Mouse (Mus musculus) natural killer cell, adult 2 months (primary cell): ENCODE measurements around the gene Gm49391.
"Not testable (repeated sequence)": the region's sequence is repeated elsewhere in the genome, so short reads cannot be mapped to it uniquely, and the experiment has no call there.

Experiments
- DNase-seq, 2 experiments: peaks; one replicate each; pipeline ENCODE4 v3.0.0; 2022; ENCODE audit warnings: low spot score in 2 of 2

Gm49391 gene

DNA sequence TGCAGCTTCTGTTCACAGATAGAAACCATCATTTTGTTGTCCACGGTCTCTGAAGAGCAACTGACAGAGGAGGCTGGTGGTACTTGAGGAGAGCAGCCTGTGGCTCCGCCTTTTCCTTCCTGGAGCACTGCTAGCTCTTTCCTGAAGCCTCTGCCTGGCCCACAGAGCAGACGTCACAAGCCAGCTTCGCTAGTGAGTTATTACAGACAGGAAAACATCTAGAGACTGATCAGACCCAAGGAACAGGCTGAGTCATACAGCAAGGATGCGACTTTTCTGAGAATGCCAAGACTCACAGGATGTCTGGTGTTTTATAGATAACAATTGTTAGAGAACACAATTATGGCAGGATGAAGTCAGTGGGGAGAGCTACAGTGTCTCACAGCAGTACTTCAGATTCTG lies at the start of gene Gm49391, which contains the start of gene Ctla2a:
Gm49391 (minus strand) TSS at position 72 of the 402 bp plus-strand sequence.
Ctla2a (minus strand) TSS at position 126 of the 402 bp plus-strand sequence.
- DNase-seq, result peak; percentile 54 to 65

DNA sequence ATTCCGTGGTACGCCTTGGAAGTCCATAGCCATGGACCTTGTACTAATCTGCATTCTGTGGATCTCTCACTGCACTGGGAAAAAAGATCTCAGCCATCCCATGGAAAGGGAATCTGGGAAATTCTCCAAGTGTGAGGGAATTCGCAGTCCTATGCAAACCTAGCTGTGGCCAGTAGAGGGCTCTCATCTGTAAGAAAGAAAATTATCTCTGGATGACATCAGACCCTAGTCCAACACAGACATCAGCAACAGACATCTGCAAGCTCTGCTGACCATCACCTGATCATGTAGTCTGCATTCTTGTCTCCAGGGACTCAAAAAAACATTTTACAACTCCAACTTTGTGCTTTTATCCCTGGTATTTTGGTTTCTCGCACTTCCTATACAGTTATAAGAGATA lies 35.9 kb upstream of the Gm49391 start:
- DNase-seq, result not testable (repeated sequence)

DNA sequence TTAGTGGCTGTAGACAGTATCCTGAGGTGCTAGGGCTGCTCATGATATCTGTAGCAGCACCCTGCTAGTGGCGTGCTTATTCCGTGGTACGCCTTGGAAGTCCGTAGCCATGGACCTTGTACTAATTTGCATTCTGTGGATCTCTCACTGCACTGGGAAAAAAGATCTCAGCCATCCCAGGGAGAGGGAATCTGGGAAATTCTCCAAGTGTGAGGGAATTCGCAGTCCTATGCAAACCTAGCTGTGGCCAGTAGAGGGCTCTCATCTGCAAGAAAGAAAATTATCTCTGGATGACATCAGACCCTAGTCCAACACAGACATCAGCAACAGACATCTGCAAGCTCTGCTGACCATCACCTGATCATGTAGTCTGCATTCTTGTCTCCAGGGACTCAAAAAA lies 27.6 kb upstream of the Gm49391 start:
- not testable (repeated sequence) for DNase-seq

DNA sequence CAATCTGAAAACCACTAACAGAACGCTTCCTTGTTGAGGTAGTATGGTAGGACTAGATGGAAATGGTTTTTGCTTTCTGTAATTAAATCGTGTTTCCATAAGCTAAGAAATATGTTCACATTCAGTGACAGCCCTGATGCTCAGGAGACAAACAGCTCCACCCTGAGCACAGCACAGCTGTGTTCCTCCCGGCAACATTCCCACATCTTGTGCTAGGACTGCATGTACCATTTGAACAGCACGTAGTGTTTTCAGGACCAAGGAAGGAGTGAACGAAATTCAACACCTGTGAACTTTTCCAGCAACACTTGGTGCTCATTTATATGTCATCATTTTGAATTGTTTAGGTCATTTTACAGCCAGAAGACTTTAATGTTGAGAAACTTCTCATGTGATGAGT lies 25.3 kb upstream of the Gm49391 start:
- no peak for DNase-seq

DNA sequence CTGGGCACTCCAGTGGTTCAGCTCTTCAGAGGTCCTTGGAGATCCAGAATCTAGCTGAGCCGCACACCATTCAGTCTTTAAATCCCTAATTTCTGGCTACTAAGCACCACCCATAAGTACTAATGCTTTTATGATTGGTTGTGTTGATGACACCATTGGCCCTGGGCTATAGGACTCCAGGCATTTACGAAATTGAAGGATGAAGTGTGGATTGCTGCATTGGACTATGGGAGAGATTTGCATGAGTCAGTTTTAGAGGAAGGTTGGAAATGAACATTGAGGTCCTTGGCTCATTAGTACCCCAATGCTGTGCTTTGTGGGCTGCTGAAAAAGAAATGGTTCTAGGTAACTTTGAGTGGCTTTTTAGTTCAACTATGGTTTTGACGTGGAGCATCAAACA lies 5.5 kb upstream of the Gm49391 start, which contains the start of gene Tpbpa:
Tpbpa (minus strand) TSS at position 101 of the 400 bp plus-strand sequence.
- DNase-seq, result not testable (repeated sequence)

DNA sequence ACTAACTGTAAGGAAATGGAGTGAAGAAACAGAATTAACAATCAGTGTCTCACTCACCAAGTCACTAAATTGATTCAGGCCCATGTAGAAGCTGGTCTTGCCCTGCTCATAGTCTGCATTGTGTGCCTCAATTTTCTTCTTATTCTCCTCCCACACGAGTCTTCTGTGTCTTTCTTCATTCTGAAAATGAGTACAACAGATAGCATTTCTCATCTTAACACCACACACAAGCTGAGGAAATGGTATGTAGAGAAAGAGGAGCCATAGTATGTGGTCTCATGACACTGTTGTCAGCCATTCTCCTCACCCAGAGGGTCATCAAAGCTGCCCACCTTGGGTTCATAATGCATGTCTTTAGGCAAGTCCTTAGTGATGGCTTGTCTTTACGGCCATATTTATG lies 881 bp downstream of the Gm49391 start, which contains the start of gene Gm49393:
Gm49393 (minus strand) TSS at position 101 of the 400 bp plus-strand sequence.
- DNase-seq, result peak in 1 of 2 experiments; percentile 1

DNA sequence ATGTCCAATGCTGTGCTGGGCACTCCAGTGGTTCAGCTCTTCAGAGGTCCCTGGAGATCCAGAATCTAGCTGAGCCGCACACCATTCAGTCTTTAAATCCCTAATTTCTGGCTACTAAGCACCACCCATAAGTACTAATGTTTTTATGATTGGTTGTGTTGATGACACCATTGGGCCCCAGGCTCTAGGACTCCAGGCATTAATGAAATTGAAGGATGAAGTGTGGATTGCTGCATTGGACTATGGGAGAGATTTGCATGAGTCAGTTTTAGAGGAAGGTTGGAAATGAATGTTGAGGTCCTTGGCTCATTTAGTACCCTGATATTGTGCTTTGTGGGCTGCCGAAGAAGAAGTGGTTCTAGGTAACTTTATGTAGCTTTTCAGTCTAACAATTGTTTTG lies 31.6 kb downstream of the Gm49391 start, which contains the start of gene Tpbpb:
Tpbpb (minus strand) TSS at position 101 of the 400 bp plus-strand sequence.
- DNase-seq, result not testable (repeated sequence)

DNA sequence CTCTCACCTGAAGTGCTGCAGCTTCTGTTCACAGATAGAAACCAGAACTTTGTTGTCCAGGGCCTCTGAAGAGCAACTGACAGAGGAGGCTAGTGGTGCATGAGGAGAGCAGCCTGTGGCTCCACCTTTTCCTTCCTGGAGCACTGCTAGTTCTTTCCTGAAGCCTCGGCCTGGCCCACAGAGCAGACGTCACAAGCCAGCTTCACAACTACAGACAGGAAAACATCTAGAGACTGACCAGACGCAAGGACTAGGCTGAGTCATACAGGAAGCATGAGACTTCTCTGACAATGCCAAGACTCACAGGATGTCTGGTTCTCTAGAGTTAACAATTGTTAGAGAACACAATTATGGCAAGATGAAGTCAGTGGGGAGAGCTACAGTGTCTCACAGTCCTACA lies 39.0 kb downstream of the Gm49391 start, which contains the start of gene Ctla2b:
Ctla2b (minus strand) TSS at position 120 of the 400 bp plus-strand sequence.
- DNase-seq, result peak; percentile 79 to 87

DNA sequence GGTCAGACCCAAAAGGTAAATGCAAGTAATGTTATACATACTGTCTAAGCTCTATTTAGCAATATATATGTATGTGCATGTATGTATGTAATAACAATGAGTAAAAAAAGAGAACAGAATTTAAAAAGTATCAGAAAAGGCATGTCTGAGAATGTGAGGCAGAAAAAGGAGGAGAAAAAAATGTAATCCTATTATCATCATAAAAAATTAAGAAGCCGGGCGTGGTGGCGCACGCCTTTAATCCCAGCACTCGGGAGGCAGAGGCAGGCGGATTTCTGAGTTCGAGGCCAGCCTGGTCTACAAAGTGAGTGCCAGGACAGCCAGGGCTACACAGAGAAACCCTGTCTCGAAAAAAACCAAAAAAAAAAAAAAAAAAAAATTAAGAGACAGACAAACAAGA lies 39.6 kb downstream of the Gm49391 start, which contains the start of gene Gm49392:
Gm49392 (minus strand) TSS at position 101 of the 400 bp plus-strand sequence.
- DNase-seq, result not testable (repeated sequence)

DNA sequence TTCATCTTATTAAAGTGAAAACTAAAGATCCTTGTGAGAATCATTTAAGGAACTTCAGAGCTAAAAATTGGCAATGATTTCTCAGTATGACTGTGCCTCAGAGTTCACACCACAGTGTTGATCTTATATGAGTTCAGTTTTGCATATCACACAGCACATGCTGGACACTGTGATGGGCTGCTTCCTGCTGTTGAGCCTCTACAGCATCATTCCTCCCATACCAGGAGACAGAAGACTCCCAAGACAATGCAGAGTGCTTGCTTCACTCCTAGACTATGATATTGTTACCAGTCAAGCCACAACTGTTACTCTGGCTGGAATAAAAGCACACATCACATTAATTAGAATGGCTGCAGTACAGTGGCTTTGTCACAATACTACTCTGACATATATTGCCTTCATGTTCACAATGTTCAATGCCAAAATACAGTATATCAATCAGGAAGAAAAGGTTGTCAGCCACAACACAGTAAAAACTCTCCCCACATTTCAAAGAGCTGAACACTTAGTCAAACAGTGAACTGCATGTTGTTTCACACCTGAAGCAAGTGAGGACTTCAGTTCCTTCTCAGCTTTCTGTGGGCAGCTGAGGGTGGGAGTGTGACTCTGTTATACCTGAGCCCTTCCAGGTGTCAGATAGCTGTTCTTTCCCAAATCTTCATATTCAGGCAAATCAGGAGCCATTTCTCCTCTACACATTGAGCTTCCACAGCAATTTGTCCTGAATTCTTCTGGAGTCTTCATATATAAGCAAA lies 40.8 kb downstream of the Gm49391 start:
- peak; percentile 20 to 54 for DNase-seq

DNA sequence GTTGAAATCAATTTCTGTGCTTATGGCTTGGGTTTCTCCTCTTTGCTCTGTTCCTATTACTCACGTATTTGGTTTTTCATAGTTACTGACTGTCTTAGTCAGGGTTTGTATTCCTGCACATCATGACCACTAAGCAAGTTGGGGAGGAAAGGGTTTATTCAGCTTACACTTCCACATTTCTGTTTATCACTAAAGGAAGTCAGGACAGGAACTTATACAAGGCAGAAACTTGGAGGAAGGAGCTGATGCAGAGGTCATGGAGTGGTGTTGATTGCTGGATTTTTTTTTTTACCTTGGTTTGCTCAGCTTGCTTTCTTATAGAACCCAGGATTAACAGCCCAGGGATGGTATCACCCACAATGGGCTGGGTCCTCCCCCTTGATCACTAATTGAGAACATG lies 44.1 kb downstream of the Gm49391 start:
- no peak for DNase-seq

DNA sequence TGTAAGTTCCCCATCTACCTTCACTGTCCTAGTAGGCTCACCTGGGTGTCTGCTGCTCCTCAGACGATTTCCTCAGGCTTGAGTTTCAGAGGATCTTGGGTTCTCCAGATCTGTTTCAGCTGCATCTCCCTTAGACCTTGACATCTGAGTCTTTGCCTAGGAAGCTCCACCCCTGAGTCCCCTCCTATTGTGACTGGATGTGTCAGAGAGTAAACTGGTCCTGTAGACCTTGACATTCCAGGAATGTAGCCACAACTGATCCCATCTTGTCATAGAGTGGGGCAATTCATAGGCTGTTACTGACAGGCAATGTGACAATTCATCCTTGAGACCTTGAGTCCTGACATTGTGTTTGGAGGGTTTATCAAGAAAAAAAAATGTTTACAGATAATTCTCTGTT lies 72.1 kb downstream of the Gm49391 start, which contains the start of gene 4930486L24Rik:
4930486L24Rik (minus strand) TSS at position 195 of the 400 bp plus-strand sequence.
- DNase-seq, result no peak

DNA sequence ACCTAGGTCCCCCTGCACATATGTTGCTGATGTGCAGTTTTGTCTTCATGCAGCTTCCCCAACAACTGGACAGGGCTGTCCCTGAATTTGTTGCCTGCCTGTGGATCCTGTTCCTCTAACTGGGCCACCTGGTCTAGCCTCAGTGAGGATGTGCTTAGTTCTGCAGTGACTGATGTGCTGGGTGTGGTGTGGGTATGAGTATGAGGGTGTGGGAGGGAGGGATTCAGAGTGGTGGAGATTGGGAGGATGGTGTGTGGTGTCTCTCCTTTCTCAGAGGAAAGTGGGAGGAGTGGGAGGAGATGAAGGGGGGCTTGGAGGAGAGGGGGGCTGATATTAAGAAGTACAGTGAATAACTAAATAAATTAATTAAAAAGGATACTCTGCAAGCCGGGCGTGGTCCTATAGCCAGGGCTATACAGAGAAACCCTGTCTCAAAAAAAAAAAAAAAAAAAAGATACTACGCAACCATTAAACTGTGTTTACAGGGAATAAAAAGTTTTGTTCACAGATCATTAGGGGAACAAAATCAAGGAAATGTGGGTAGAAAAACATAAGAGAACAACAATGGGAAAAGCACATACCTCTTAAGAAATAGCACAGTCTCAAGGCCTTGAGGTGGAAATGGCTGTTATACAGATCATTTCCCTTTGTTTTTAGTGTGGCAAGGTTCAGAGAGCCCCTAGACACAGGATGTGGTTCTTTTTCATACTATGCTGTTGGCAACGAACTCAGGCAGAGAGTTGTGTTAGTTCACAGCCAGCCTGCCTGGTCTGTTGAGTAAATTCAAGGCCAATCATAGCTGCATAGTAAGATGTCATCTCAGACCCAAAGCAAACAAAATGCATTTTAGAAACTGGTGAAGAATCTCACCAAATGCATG lies 87.9 kb downstream of the Gm49391 start:
- peak; percentile 50 to 72 for DNase-seq
